Mouse (Mus musculus) lung, postnatal 0 days (tissue): Measurements from ENCODE around the gene Pcnp. TPM values are rescaled to one million over a fixed set of nuclear protein-coding genes. Genes with fewer than 3 reads are reported as not detected.

Experiments used
- ATAC-seq: fragments of 200-750 bp; cut with Nextera tagmentation; 2 replicates; pipeline ENCODE4 v1.8.0; 2017; ENCODE audit warnings: moderate library complexity
- DNase-seq: peaks from one replicate; pipeline ENCODE4 v3.0.0-alpha.2; 2016; ENCODE audit warnings: low spot score
- H3K27ac ChIP-seq: fragments of 300-500 bp; sonication (generic); 2 replicates; pipeline ENCODE4 v1.5.1; 2014; ENCODE audit warnings: antibody characterized with exemption, mild to moderate bottlenecking, low read length, mixed read lengths
- H3K27me3 ChIP-seq: fragments of 300-500 bp; sonication (generic); replicated peaks from 2 replicates; pipeline ENCODE4 v1.6.1; 2014; ENCODE audit warnings: low read length, mixed read lengths; ENCODE audit not compliant: insufficient read depth
- H3K36me3 ChIP-seq: fragments of 300-500 bp; sonication (generic); 2 replicates; pipeline ENCODE4 v1.6.1; 2014; ENCODE audit warnings: low read length, mixed read lengths; ENCODE audit not compliant: insufficient read depth
- H3K4me1 ChIP-seq: fragments of 300-500 bp; sonication (generic); 2 replicates; pipeline ENCODE4 v1.6.1; 2014; ENCODE audit warnings: antibody characterized with exemption, low read depth, low read length, mixed read lengths; ENCODE audit not compliant: insufficient read depth
- H3K4me2 ChIP-seq: fragments of 300-500 bp; sonication (generic); replicated peaks from 2 replicates; pipeline ENCODE4 v1.6.1; 2014; ENCODE audit warnings: low read depth, mild to moderate bottlenecking, low read length, moderate library complexity, mixed read lengths
- H3K4me3 ChIP-seq: fragments of 300-500 bp; sonication (generic); 2 replicates; pipeline ENCODE4 v1.5.1; 2014; ENCODE audit warnings: low read depth, low read length
- H3K9ac ChIP-seq: fragments of 300-500 bp; sonication (generic); replicated peaks from 2 replicates; pipeline ENCODE4 v1.6.1; 2014; ENCODE audit warnings: low read depth, mild to moderate bottlenecking
- H3K9me3 ChIP-seq: fragments of 300-500 bp; sonication (generic); 2 replicates; pipeline ENCODE4 v1.6.1; 2016; ENCODE audit warnings: low read length, mixed read lengths
- CTCF ChIP-seq: IDR thresholded peaks from 2 replicates; pipeline ENCODE4 v1.5.1; 2016; ENCODE audit warnings: antibody characterized with exemption, mild to moderate bottlenecking
- EP300 ChIP-seq: IDR thresholded peaks from 2 replicates; pipeline ENCODE4 v1.6.1; 2016; ENCODE audit warnings: antibody characterized with exemption, mild to moderate bottlenecking, control low read depth
- WGBS: fragments of 180-500 bp; shearing (Covaris S2); extraction: QIAGEN DNeasy Blood & Tissue Kit; methylation state at CpG from one replicate; pipeline ENCODE4 v1.1.7; 2014; 5-methylcytosine and 5-hydroxymethylcytosine counted together
- polyA plus RNA-seq: library from polyadenylated mRNA; unstranded; fragments of >200 nt; fragmentation: Nextera tagmentation; extraction: Ambion mirVana; gene quantifications from 2 replicates; pipeline ENCODE4 v1.2.1, GENCODE M21; 2015

Pcnp gene
- polyA plus RNA-seq, 1 experiment from 2014 or later = 166 TPM

- no peaks in the 10 kb centered on the region for H3K27me3 ChIP-seq
- peaks cover 6% of the 10 kb centered on the region; the same call in 1 of the 2 replicates for H3K4me1 ChIP-seq
- no peak overlapping the region for H3K4me2 ChIP-seq
- DNase-seq (no peak), ATAC-seq (no peak)
- 75% methylated on average over 6 of the region's 6 CpGs for WGBS
- H3K27ac ChIP-seq = no peak overlapping the region
- peaks cover 28% of the 10 kb centered on the region for H3K36me3 ChIP-seq
- H3K9ac ChIP-seq = no peak overlapping the region
- H3K4me3 ChIP-seq = no peak overlapping the region
- TF ChIP-seq EP300 (no peak), CTCF (no peak)
- no peaks in the 10 kb centered on the region for H3K9me3 ChIP-seq
These were observed 57.6 kb downstream of the Pcnp start for GRCm38 (mm10) chr16:55971735-55972615.

- 91% methylated on average over 5 of the region's 5 CpGs for WGBS
- Histone ChIP-seq H3K27ac (no peak overlapping the region), H3K27me3 (no peaks in the 10 kb centered on the region), H3K4me2 (no peak overlapping the region), H3K9ac (no peak overlapping the region), H3K36me3 (peaks cover 28% of the 10 kb centered on the region), H3K4me1 (peaks cover 4% of the 10 kb centered on the region; the same call in 1 of the 2 replicates), H3K9me3 (no peaks in the 10 kb centered on the region), H3K4me3 (no peak overlapping the region)
- TF ChIP-seq EP300 = no peak
- no peak for TF ChIP-seq CTCF
- DNase-seq (no peak), ATAC-seq (no peak)
These were observed 59.1 kb downstream of the Pcnp start for GRCm38 (mm10) chr16:55970416-55970815.

GRCm38 (mm10) chr16:55969147-55969546 lies 60.4 kb downstream of the Pcnp start:
- no peaks in the 10 kb centered on the region for H3K9me3 ChIP-seq
- no peak overlapping the region for H3K4me3 ChIP-seq
- WGBS = 70% methylated on average over 3 of the region's 3 CpGs
- no peak overlapping the region for H3K9ac ChIP-seq
- no peak overlapping the region for H3K27ac ChIP-seq
- peaks cover 28% of the 10 kb centered on the region for H3K36me3 ChIP-seq
- no peaks in the 10 kb centered on the region for H3K27me3 ChIP-seq
- TF ChIP-seq CTCF (peak; percentile 73), EP300 (no peak)
- no peak overlapping the region for H3K4me2 ChIP-seq
- DNase-seq = peak; percentile 76
- no peaks in the 10 kb centered on the region; the same call in 1 of the 2 replicates for H3K4me1 ChIP-seq
- no peak for ATAC-seq

- no peaks in the 10 kb centered on the region for H3K27me3 ChIP-seq
- no peaks in the 10 kb centered on the region for H3K4me1 ChIP-seq
- H3K27ac ChIP-seq = peak overlapping the region; percentile 88; the same call in 1 of the 2 replicates
- TF ChIP-seq EP300 = no peak
- no peak for TF ChIP-seq CTCF
- H3K4me3 ChIP-seq = peak overlapping the region; percentile 72
- H3K9ac ChIP-seq = peak overlapping the region; percentile 86
- peak overlapping the region; percentile 54 for H3K4me2 ChIP-seq
- H3K36me3 ChIP-seq = peaks cover 27% of the 10 kb centered on the region
- H3K9me3 ChIP-seq = no peaks in the 10 kb centered on the region
- WGBS = 11% methylated on average over 1 of the region's 1 CpGs
- no peak for ATAC-seq
- DNase-seq = no peak
These were observed 62.3 kb downstream of the Pcnp start for GRCm38 (mm10) chr16:55967221-55967620.

- Histone ChIP-seq H3K36me3 (peaks cover 18% of the 10 kb centered on the region), H3K4me1 (no peaks in the 10 kb centered on the region), H3K9ac (peak within 1 kb of the TSS; percentile 86), H3K4me2 (peak within 1 kb of the TSS; percentile 55), H3K4me3 (peak within 1 kb of the TSS; percentile 72), H3K9me3 (no peaks in the 10 kb centered on the region), H3K27me3 (no peaks in the 10 kb centered on the region), H3K27ac (peak within 1 kb of the TSS; percentile 88)
- DNase-seq (peak; percentile 97), ATAC-seq (peak; percentile 95)
- WGBS = under 1% methylated on average over 42 of the region's 42 CpGs
- TF ChIP-seq EP300 = peak; percentile 55; the same call in 1 of the 2 replicates
- peak; percentile 5; the same call in 1 of the 2 replicates for TF ChIP-seq CTCF
These were observed 63.2 kb downstream of the Pcnp start, which contains the start of gene Rpl24 for GRCm38 (mm10) chr16:55966212-55966871. Rpl24 (plus strand) TSS chr16:55966275.
